Comparison of ENCODE assay signal across 10 mouse cellular contexts in genomic region chr6:83416261-83417103, GRCm38 (mm10). TPM values are rescaled to one million over a fixed set of nuclear protein-coding genes. Genes with fewer than 3 reads are reported as not detected.
DNase-seq lines count a peak whose midpoint lies in the region; ATAC-seq and TF ChIP-seq lines count a peak whose summit lies in the region.
"Had no signal": no experiment of that assay in that cellular context is flagged by ENCODE, and none has a peak within 500 bp of the region (broad histone marks: within the 10 kb centered on the region; RNA-seq: fewer than 3 reads in every experiment).

No protein-coding gene starts in this region.

- H3K9ac ChIP-seq in forebrain, embryonic 13.5 days = no peak overlapping the region
- H3K9ac ChIP-seq in forebrain, embryonic 12.5 days = no peak overlapping the region
- no peak overlapping the region for H3K9ac ChIP-seq in midbrain, embryonic 13.5 days (replicated peaks)
- H3K9ac ChIP-seq in limb, embryonic 14.5 days (ENCODE audit: low read depth, low read length, severe bottlenecking) = no peak overlapping the region

- H3K4me2 ChIP-seq in forebrain, embryonic 13.5 days = no peak overlapping the region
- no peak overlapping the region for H3K4me2 ChIP-seq in forebrain, embryonic 12.5 days
- H3K4me2 ChIP-seq in midbrain, embryonic 13.5 days (replicated peaks) = no peak overlapping the region
- H3K4me2 ChIP-seq in limb, embryonic 14.5 days (replicated peaks; ENCODE audit: low read depth, low read length, severe bottlenecking) = no peak overlapping the region

- H3K36me3 ChIP-seq in forebrain, embryonic 13.5 days (ENCODE audit: poor library complexity, severe bottlenecking) = peaks cover 7% of the 10 kb centered on the region; the same call in 1 of the 2 replicates
- peaks cover 14% of the 10 kb centered on the region for H3K36me3 ChIP-seq in forebrain, embryonic 12.5 days (replicated peaks)
- peaks cover 54% of the 10 kb centered on the region for H3K36me3 ChIP-seq in midbrain, embryonic 10.5 days
- H3K36me3 ChIP-seq in midbrain, embryonic 13.5 days = 0 out of 2 replicates have a peak, but pooled peaks cover 7% of the 10 kb centered on the region
- H3K36me3 ChIP-seq in limb, embryonic 14.5 days (ENCODE audit: control insufficient read depth, insufficient read depth, low read length) = peaks cover 25% of the 10 kb centered on the region

- ATAC-seq in forebrain, embryonic 13.5 days = no peak
- ATAC-seq in forebrain, embryonic 12.5 days (ENCODE audit: low FRiP score) = no peak
- ATAC-seq in midbrain, embryonic 13.5 days = no peak
- no peak for ATAC-seq in limb, embryonic 14.5 days (ENCODE audit: low FRiP score, low read depth)
- no peak for ATAC-seq in megakaryocyte progenitor cell, adult 5-6 weeks (replicated peaks; ENCODE audit: poor library complexity)

- 0 out of 2 replicates have a peak overlapping the region, but pooled peaks have one; percentile 14 for H3K27ac ChIP-seq in forebrain, embryonic 13.5 days
- no peak overlapping the region for H3K27ac ChIP-seq in forebrain, embryonic 12.5 days
- H3K27ac ChIP-seq in midbrain, embryonic 10.5 days (replicated peaks) = peak overlapping the region; percentile 42; the same call in 1 of the 2 replicates
- H3K27ac ChIP-seq in midbrain, embryonic 13.5 days = no peak overlapping the region
- peak overlapping the region; percentile 38; the same call in 1 of the 2 replicates for H3K27ac ChIP-seq in limb, embryonic 14.5 days (replicated peaks; ENCODE audit: low read depth, low read length)
- no peak overlapping the region for H3K27ac ChIP-seq in cerebellum, adult 2 months (ENCODE audit: insufficient read depth, low read length)

- no peaks in the 10 kb centered on the region for H3K9me3 ChIP-seq in forebrain, embryonic 13.5 days (replicated peaks)
- no peaks in the 10 kb centered on the region for H3K9me3 ChIP-seq in forebrain, embryonic 12.5 days
- H3K9me3 ChIP-seq in midbrain, embryonic 10.5 days (replicated peaks) = no peaks in the 10 kb centered on the region
- H3K9me3 ChIP-seq in midbrain, embryonic 13.5 days = no peaks in the 10 kb centered on the region
- no peaks in the 10 kb centered on the region for H3K9me3 ChIP-seq in limb, embryonic 14.5 days (ENCODE audit: control insufficient read depth, low read length)

- H3K4me1 ChIP-seq in forebrain, embryonic 13.5 days = peaks cover 91% of the 10 kb centered on the region
- peaks cover 92% of the 10 kb centered on the region for H3K4me1 ChIP-seq in forebrain, embryonic 12.5 days
- H3K4me1 ChIP-seq in midbrain, embryonic 10.5 days = peaks cover 77% of the 10 kb centered on the region
- peaks cover 97% of the 10 kb centered on the region for H3K4me1 ChIP-seq in midbrain, embryonic 13.5 days (replicated peaks)
- peaks cover 51% of the 10 kb centered on the region for H3K4me1 ChIP-seq in limb, embryonic 14.5 days (ENCODE audit: control insufficient read depth, insufficient read depth, low read length)
- peaks cover 55% of the 10 kb centered on the region for H3K4me1 ChIP-seq in cerebellum, adult 2 months (ENCODE audit: control insufficient read depth, insufficient read depth, low read length)

- TF ChIP-seq CTCF in cerebellum, adult 2 months (IDR thresholded peaks at IDR 0.05; ENCODE audit: borderline replicate concordance, insufficient read depth, low read depth, low read length) = no peak

- no peaks in the 10 kb centered on the region for H3K27me3 ChIP-seq in forebrain, embryonic 13.5 days
- no peaks in the 10 kb centered on the region for H3K27me3 ChIP-seq in forebrain, embryonic 12.5 days
- no peaks in the 10 kb centered on the region for H3K27me3 ChIP-seq in midbrain, embryonic 10.5 days (ENCODE audit: low read depth, poor library complexity, severe bottlenecking)
- no peaks in the 10 kb centered on the region for H3K27me3 ChIP-seq in midbrain, embryonic 13.5 days
- H3K27me3 ChIP-seq in limb, embryonic 14.5 days (ENCODE audit: control insufficient read depth, insufficient read depth, low read length) = no peaks in the 10 kb centered on the region
- H3K27me3 ChIP-seq in cerebellum, adult 2 months (ENCODE audit: control insufficient read depth, insufficient read depth, low read length) = no peaks in the 10 kb centered on the region

- WGBS in forebrain, embryonic 13.5 days = 77% methylated on average over 3 of the region's 3 CpGs
- WGBS in forebrain, embryonic 12.5 days = 85% methylated on average over 3 of the region's 3 CpGs
- 94% methylated on average over 3 of the region's 3 CpGs for WGBS in midbrain, embryonic 10.5 days
- WGBS in midbrain, embryonic 13.5 days = 84% methylated on average over 3 of the region's 3 CpGs
- WGBS in limb, embryonic 14.5 days = 57% methylated on average over 3 of the region's 3 CpGs
- WGBS in cerebellum, adult 2 months = 67% methylated on average over 3 of the region's 3 CpGs

- TF ChIP-seq POLR2A in limb, embryonic 14.5 days (IDR thresholded peaks at IDR 0.05; ENCODE audit: borderline replicate concordance, extremely low read depth, insufficient read depth, insufficient read length) = no peak
- TF ChIP-seq POLR2A in cerebellum, adult 2 months (IDR thresholded peaks at IDR 0.05; ENCODE audit: borderline replicate concordance, insufficient read depth, low read length) = no peak

- no peak for DNase-seq in midbrain, embryonic 10.5 days (ENCODE audit: low spot score)
- DNase-seq in limb, embryonic 14.5 days (ENCODE audit: low spot score) = no peak
- DNase-seq in thymus, postnatal 36 days = peak; percentile 56 to 65
- DNase-seq in cerebellum, adult 2 months = no peak
- DNase-seq: cerebellum, postnatal 36 days; kidney, adult 11 months had no signal

- no peak overlapping the region for H3K4me3 ChIP-seq in forebrain, embryonic 13.5 days
- H3K4me3 ChIP-seq in forebrain, embryonic 12.5 days (replicated peaks) = no peak overlapping the region
- H3K4me3 ChIP-seq in midbrain, embryonic 10.5 days = no peak overlapping the region
- no peak overlapping the region for H3K4me3 ChIP-seq in midbrain, embryonic 13.5 days (replicated peaks)
- no peak overlapping the region for H3K4me3 ChIP-seq in limb, embryonic 14.5 days (replicated peaks; ENCODE audit: low read length)
- no peak overlapping the region for H3K4me3 ChIP-seq in cerebellum, adult 2 months (replicated peaks; ENCODE audit: insufficient read depth, low read depth, low read length)

RNA-seq across cellular contexts. Expression of gene Tet3, which starts 42.4 kb away (rescaled TPM):
- 65.3 and 79.4 TPM in 2 replicates for polyA plus RNA-seq in forebrain, embryonic 13.5 days (2015; fragmentation: Nextera tagmentation; extraction: Ambion mirVana)
- 62.7 and 74.3 TPM in 2 replicates for polyA plus RNA-seq in forebrain, embryonic 12.5 days (2016; fragmentation: Nextera tagmentation; extraction: Ambion mirVana)
- 45.1 and 51.0 TPM in 2 replicates for polyA plus RNA-seq in midbrain, embryonic 10.5 days (2016; fragmentation: Nextera tagmentation; extraction: Ambion mirVana)
- 68.1 and 72.4 TPM in 2 replicates for polyA plus RNA-seq in midbrain, embryonic 13.5 days (2015; fragmentation: Nextera tagmentation; extraction: Ambion mirVana)
- polyA plus RNA-seq in limb, embryonic 14.5 days (2012; rRNA removed) = 21.1 and 24.9 TPM in 2 replicates
- polyA plus RNA-seq in limb, embryonic 14.5 days (2014; fragmentation: Nextera tagmentation; extraction: Ambion mirVana) = 44.3 and 49.0 TPM in 2 replicates
- total RNA-seq in megakaryocyte progenitor cell, adult 5-6 weeks (2015) = 27.9 and 29.6 TPM in 2 replicates
- 12.2 and 14.5 TPM in 2 replicates for total RNA-seq in megakaryocyte progenitor cell, adult 5-6 weeks (2017)
- 22.5 and 24.7 TPM in 2 replicates for polyA plus RNA-seq in cerebellum, adult 2 months (2012; rRNA removed)

Comparison
In these comparisons a context has a peak if more than half of its experiments do, and no peak if none do; other contexts are left out.
1. H3K27ac ChIP-seq: peak in forebrain, embryonic 13.5 days (single experiment), midbrain, embryonic 10.5 days (single experiment) and limb, embryonic 14.5 days (single experiment); none in forebrain, embryonic 12.5 days (single experiment), midbrain, embryonic 13.5 days (single experiment) and cerebellum, adult 2 months (single experiment).
2. DNase-seq: peak in thymus, postnatal 36 days (2 of 2); none in midbrain, embryonic 10.5 days (single experiment), limb, embryonic 14.5 days (single experiment) and cerebellum, adult 2 months (0 of 2).